Mouse (Mus musculus) embryo, embryonic 11 days (tissue): ENCODE data around the gene Oas1g.
"Not testable (repeated sequence)": the region's sequence is repeated elsewhere in the genome, so short reads cannot be mapped to it uniquely, and the experiment has no call there.

Experiments
- DNase-seq: peaks from one replicate; pipeline ENCODE4 v3.0.0-alpha.2; 2015

Oas1g gene

DNA sequence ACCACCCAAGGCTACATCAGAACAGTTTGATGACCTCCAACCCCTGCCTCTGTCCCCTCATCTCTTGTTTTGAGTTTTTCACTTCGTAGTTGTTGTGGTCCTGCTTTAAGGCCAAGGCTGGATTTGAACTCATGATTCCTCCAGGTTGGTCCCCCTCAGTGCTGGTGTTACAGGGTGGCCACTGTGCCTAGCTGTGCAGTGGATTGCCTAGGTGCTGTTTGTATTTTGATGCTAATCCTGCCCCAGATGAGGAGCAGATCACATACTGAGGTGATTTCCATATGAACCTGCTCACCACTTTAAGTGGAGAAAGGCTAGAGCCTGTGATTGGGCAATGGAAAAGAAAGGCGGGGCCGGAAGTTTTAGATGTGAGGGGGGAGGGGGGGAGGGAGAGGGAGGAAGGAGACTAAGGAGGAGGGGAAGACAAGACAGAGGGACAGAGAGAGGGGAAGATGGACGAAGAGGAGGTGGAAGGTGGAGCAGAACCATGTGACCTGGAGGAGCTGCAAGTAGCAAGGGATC, 942 bp upstream of the Oas1g start:
- not testable (repeated sequence) for DNase-seq

DNA sequence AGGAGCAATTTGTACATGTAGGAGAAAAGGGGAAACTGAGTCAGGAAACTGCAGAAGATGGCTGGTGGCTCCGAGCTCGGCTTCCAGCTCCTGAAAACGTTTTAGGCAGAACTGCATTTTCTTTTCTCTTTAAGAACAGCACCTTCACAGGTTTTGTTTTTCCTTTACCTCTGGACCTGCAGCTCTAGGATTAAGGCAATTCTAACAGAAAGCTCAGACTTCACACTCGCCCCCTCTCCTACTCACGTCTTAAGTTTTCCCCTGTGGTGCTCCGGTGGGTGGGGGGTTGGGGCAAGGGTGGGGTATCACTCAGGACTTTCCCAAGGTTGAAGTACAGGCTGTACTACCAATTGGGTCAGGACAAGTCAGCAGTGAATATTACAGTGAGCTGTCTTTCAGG, 418 bp upstream of the Oas1g start:
- DNase-seq, result no peak

DNA sequence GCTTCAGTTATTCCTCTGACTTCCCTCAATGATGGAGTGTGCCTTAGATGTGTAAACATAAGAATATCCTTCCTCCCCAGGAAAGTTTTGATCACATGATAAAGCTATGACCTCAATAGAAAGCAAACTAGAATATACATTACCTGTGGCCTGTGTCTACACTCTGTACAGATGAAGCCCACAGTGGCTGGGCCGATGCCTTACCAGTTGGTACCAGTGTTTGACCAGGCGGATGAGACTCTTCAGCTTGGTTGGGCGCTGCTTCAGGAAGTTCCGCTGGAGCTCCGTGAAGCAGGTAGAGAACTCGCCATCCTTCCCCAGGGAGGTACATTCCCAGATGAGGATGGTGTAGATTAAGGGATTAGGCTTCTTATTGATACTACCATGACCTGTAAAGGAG, 5.7 kb downstream of the Oas1g start:
- not testable (repeated sequence) for DNase-seq

DNA sequence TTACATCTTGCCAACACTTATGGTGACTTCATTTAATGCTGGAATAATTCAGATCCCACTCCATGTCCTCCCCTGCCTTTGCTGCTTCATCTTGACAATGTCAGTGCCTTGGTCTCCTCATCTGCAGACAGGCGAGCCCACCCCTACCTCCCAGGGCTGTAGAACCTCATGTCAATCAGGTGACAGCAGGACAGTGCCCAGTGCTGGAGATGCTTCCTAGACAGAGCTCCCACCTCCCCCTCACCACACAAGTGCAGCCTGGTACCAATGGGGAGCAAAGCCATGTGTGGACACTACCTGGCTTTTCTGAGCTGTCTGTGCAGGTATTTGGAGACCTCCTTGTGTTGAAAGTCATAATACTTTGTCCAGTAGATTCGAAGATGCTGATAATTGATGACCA, 8.6 kb downstream of the Oas1g start:
- not testable (repeated sequence) for DNase-seq

DNA sequence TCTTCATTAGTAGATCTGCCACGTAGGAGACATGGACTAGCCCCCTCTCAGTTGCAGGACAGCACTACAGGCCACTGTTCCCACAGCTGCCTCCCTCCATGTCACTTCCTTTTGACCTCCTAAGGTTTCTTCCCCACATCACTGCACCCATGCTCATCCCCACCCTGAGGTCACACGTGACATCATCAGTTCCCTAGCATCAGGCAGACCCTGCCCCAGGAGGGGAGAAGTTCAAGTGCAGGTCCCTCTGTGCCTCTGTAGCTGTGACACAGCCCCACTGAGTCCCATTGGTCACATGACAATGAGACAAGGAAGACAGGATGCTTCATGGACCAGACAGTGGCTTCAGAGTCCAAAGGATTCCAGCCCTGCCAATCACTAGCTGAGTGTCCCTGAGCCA, 10.0 kb downstream of the Oas1g start:
- DNase-seq, result not testable (repeated sequence)

DNA sequence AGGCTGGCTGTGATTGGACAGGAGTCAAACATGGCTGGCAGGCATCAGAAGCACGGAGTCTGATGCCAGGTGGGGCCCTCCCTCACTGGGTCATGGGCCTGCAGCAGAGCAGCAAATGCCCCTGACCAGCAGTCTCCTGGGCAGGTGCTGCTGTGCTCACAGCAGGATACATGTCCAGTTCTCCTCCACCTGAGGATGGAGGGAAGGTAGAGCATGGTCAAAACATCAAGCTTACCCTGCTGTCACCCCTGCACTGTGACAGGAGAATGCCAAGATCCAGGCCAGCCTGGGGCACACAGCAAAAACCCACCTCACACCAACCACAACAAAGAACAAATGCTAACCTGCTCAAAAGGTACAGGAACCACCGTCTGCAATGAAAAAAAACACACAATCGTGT, 10.6 kb downstream of the Oas1g start:
- not testable (repeated sequence) for DNase-seq

DNA sequence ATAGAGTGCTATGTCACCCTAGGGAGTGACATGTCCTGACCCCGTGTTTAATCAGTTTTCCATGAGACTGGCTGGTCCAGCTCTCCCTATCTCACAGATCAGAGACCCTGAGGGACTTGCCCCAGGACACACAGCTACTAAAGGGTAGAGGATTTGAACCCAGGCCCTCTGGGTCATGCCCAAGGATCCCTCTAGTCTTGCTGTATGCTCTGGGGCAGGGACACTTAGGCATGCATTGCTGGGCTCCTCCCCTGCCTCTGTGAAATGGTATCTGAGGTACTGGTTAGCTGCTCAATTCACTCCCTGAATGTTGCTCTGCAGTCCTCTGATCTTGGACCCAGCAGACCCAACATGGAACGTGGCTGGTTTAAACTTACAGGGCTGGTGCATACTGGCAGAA, 15.9 kb downstream of the Oas1g start:
- no peak for DNase-seq

DNA sequence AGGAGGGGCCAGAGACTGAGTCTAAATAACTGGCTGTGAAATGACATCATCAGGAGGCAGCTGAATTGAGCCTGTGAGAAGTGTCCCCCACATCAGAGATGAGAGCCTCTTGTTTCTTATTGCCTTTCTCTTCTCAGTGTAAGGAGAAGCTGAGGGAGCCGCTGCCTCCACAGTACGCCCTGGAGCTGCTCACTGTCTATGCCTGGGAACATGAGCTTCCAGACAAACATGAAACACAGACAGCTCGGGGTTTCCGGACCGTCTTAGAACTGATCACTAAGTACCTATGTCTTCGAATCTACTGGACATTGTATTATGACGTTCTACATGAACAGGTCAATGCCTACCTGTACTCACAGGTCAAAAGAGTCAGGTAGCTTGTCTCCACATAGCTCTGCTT, 16.6 kb downstream of the Oas1g start:
- no peak for DNase-seq

DNA sequence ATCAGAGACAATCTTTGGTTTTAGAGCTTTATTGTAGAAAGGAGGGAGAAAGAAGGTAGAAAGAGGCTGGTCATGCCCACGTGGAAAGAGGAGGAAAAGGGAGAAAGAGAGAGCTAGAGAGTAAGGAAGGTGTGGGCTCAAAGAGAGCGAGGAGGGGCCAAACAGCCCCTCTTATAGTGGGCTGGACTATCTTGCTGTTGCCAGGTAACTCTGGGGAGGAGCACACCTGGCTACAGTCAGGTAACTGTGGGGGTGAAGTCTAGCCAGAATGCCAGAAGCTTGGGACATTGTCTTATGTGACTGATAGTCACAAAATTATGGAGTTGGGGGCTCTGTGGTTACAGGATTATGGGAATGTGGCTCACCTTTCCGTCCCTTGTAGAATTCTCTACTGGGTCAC, 17.3 kb downstream of the Oas1g start:
- no peak for DNase-seq

DNA sequence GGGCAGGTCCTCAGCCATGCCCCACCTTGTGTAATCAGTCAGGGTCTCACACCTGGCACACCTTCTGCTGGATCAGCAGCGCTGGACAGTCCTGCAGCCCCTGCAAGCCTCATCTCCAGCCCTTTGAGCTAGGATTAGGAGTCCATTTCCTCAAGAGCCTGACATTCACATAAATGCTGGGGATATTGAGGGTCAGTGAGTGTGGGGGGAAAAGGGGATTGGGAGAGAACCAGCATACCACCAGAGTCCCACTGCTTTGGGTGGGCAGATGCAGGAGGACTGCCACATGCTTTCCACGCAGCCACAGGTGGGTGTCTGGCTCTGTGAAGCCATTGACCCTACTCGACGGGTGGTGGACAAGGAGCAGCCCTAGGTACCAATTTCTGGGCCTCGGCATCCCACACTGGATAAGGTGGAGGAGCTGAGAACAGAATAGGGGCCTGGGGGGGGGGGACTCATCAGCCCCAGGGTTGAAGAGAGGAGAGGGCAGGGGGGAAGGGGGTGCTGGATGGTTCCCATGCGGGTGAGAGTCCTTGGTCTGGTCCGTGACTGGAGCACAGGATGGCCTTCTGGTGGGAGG, 17.9 kb downstream of the Oas1g start:
- no peak for DNase-seq

DNA sequence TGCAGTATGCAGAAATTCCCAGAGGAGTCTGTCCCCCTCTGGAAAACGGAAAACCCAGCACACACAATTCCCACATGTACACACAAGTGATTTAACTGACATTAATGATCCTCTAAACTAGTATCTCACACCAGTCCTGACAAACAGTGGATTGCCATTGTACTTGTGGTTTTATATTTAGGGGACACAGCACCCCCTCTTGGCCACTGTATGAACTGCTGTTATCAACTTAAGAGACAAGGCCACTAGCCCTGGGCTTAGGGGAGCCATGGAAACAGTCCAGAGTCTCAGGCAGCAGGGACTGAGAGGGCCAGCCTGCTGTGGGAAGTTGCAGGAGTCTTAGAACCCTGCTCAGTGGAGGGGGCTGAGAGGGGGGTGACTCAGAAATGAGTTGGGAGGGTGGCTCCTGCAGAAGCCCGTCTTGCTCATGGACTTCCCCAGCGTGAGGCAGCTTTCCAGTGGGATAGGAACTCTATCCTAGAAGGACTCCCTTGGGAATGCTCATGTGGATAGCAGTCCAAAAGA, 22.0 kb downstream of the Oas1g start:
- peak; percentile 28 for DNase-seq

DNA sequence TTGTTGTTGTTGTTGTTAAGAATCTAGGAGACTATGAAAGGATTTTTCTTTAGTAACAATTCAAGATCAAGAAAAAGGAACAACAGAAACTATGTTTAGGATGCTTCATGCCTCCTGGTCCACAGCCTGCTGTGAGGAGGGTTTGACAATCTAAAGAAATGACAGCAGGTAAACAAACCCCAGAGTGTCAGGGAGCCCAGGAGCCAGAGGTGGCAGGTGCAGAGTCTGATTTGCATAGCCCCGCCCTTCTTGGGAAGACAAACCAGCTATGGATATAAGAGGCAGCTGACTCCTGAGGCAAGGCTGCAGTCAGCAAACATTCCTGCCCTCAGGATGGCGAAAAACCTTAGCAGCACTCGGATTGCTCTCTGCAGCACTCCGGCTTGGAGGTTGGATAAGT, 26.3 kb downstream of the Oas1g start, which contains the start of gene Oas1h:
Gene Oas1h (plus strand): TSS at position 301 of the 400 bp plus-strand sequence.
- no peak for DNase-seq

DNA sequence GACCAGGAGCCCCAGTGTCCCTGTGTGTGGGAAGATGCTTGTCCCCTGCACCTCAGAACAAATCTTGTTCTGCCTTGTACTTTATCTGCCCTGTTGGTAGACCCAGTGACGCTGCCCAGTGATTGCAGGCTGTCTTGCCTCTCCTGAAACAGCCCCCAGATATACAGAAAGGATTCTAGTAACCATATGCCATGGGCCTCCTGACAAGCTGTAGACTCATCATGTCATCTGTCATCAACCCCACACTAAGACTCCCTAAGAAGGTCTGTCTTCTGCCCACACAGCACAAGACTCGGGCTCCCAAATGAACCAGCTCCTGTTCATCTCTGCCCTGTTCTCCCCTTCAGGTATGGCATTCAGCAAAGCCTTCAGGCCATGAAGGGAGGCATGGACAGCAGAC, 28.2 kb downstream of the Oas1g start:
- no peak for DNase-seq

DNA sequence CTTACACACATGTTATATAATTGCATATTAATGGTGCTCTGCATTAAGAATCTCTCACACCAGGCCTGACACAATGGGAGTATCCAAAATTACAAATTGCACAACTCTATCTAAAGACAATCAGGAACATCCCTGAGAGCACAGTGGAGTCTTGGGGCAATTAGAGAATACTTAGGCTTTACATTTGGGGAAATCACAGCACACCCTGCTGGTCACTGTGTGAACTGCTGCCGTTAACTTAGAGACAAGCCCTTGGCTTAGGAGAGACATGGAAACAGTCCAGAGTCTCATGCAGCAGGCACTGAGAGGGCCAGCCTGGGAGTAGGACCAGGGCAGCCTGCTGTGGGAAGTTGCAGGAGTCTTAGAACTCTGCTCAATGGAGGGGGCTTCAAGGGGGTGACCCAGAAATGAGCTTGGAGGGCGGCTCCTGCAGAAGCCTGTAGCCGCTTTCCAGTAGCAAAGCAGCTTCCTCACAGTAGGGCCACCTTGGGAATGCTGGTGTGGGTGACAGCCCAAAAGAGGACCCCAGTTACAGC, 37.7 kb downstream of the Oas1g start:
- peak; percentile 46 for DNase-seq

DNA sequence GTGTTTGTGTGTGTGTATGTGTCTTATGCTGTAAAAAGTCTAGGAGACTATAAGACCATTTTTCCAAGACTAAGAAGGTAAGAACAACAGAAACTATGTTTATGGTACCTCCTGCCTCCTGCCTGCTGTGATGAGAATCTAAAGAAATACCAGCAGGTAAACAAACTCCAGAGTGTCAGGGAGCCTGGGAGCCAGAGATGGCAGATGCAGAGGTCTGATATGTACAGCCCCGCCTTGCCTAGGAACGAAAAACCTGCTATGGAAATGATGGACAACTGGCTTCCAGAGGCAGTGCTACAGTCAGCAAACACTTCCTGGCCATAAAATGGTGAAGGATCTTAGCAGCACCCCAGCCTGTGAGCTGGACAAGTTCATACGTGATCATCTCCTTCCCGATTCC, 40.3 kb downstream of the Oas1g start, which contains the start of gene Oas1f:
Gene Oas1f (plus strand): TSS at position 301 of the 400 bp plus-strand sequence.
- no peak for DNase-seq

DNA sequence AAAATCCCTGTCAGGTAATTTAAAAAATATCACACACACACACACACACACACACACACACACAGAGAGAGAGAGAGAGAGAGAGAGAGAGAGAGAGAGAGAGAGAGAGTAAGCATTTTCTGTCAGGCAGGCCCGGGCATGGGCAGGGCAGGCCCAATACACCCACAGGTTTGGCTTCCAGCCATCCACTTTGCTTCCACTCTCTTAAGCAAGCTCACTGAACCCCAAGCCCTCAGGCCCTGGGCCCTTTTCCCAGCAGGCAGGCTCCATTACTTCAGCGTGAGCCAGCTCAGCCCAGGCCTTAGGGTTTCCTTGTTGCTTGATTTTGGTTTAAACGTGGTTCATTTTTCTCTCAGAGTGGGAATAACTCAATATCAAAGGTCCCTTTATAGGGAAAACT, 42.7 kb downstream of the Oas1g start:
- no peak for DNase-seq

DNA sequence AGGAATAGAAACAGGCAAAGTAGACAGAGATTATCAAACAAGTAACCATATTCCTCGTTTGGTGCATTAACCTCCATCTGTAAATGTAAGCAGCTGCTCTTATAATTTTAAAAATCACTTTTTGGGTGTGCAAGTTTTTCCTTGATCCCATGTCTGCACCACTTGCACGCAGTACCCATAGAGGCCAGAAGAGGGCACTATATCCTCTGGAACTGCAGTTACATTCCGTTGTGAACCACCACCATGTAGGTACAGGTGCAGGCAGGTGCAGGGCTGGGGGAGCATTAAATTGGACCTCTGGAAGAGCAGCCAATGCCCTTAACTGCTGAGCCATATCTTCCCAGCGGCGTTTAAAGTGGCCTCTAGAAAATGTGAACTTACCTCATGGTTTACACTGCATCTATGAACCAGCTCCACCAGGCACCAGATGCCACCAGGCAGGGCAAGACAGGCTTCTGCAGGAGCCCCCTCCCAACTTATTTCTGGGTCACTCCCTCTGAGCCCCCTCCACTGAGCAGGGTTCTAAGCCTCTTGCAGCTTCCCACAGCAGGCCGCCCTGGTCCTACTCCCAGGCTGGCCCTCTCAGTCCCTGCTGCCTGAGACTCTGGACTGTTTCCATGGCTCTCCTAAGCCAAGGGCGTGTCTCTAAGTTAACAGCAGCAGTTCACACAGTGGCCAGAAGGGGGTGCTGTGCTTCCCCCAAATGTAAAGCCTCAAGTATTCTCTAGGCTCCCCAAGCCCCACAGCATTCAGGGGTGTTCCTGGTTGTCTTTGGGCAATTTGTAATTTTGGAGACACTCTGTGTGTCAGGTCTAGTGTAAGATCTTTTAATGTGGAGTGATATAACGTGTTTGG, 50.5 kb downstream of the Oas1g start:
- DNase-seq, result peak; percentile 43

DNA sequence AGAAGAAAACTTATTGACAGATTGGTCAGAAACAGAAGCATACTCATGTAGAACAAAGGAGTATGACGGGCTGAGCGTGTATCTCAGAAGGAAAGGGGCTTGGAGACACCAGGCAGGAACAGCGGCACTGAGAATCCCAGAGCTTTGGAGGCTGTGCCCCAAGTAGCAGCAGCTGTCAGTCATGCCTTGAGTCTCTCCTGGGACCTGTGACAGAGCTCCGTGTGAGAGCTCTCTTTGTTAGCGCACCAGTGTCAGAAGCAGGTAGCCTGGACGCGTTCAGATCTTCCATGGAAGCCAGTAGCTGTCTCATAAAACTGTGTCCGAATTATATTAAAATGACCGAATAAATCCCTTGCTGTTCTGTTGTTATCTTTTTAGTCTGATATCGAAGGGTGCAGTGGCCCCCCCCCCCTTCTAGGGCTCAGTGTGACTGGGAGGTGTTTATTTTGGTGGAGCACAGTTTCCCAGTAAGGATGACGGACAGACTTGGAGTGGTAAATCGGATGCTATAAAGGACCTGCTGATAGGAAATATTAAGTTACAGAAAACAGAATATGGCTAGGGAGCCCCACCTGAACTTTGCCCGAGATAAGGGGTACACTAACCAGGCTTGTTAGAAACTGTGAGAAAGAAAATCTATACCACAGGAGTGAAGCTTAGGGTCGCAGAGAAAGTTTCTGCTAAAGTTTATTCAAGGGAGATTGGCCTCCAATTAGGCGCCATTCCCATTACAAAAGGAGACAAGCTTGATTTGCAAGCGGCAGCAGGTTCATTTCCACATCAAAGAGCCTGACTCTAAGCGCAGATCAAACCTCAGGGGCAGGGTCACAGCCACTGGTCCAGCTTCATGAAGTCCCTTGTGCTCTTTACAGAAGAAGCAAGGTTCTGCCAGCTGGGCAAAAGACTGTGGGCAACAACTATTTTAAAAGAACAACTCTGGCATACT, 53.8 kb downstream of the Oas1g start:
- DNase-seq, result peak; percentile 44

DNA sequence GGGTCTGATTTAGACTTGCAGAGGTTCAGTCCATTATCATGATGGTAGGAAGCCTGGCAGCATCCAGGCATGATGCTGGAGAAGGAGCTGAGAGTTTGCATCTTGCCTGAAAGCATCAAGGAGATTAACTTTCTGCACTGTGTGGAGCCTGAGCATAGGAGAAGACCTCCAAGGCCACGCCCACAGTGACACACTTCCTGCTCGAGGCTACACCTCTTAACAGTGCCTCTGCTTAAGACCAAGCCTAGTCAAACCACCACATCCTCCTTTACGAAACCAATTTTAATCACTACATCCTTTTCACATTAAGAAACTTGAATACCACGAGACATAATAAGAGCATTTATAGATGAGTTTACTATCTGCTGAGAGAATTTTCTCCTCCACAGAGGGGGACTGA, 56.4 kb downstream of the Oas1g start:
- DNase-seq, result no peak
